Mouse (Mus musculus): ENCODE data around the gene Tmem120a.
A peak's percentile ranks its signal among the peaks of the same experiment; 100 is the strongest.

Gene Tmem120a

DNA sequence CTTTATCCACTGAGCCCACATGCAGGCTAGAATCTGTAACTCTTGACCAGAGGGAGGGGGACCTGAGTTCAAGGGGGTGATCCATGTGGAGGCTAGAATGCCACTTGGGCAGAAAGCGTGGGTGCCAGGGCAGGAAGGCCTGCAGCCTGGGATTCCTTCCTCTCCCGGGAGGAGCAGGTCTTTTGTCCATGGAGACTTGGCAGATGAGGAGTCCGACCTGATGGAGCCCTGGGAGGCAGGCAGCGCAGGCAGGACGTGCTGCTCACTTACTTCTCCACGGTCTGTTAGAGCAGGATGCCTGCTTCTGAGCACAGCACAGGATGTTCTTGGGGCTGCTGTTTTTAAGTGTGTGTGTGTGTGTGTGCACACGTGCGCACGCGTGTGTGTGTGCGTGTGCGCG lies 37.2 kb downstream of the Tmem120a start:
- Histone ChIP-seq H3K36me3 (ENCODE audit: control insufficient read depth, insufficient read depth, low read length, poor library complexity, severe bottlenecking) (no peaks in the 10 kb centered on the region), H3K27me3 (ENCODE audit: control insufficient read depth, insufficient read depth, low read length, poor library complexity, severe bottlenecking) (no peaks in the 10 kb centered on the region)
- DNase-seq (ENCODE audit: low read depth, low spot score): no peak

DNA sequence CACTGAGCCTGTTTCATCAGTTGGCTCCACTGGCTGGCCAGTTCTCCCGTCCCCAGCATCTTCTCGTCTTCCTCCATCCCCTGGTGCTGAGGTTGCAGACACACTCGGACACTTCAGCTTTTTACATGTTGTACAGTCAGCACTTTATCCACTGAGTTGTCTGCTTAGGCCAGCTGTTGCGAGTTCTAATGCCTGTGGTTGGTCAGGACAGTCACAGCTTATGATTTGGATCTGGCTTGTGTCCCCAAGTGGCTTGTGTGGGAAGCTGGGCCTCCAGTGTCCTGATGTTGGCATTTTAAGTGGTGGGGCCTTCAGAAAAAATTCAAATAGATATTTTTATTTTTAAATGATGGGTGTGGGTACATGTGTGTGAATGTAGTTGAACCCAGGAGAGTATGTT lies 38.9 kb downstream of the Tmem120a start:
- Histone ChIP-seq H3K27me3 (ENCODE audit: control insufficient read depth, insufficient read depth, low read length, poor library complexity, severe bottlenecking) (no peaks in the 10 kb centered on the region), H3K36me3 (ENCODE audit: control insufficient read depth, insufficient read depth, low read length, poor library complexity, severe bottlenecking) (no peaks in the 10 kb centered on the region)
- no peak for DNase-seq (ENCODE audit: low read depth, low spot score)

DNA sequence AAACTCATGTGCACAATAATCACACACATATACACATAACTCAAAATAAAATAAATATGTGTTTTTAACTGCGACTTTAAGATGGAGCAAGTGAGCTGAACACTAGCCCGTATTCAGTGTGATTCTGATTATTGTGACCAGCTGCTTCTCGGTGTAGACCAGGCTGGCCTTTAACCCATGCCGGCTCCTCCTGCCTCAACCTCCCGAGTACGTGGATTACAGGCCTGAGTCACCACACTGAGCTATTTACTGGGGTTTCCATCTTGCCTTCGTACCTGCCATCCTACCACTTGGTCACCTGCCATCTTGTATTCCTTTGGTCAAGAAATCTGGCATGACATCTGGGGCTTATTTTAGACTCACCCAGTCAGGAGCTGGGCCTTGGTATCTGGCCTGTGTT lies 40.8 kb downstream of the Tmem120a start:
- no peaks in the 10 kb centered on the region for H3K27me3 ChIP-seq (ENCODE audit: control insufficient read depth, insufficient read depth, low read length, poor library complexity, severe bottlenecking)
- no peaks in the 10 kb centered on the region for H3K36me3 ChIP-seq (ENCODE audit: control insufficient read depth, insufficient read depth, low read length, poor library complexity, severe bottlenecking)
- no peak for DNase-seq (ENCODE audit: low read depth, low spot score)

DNA sequence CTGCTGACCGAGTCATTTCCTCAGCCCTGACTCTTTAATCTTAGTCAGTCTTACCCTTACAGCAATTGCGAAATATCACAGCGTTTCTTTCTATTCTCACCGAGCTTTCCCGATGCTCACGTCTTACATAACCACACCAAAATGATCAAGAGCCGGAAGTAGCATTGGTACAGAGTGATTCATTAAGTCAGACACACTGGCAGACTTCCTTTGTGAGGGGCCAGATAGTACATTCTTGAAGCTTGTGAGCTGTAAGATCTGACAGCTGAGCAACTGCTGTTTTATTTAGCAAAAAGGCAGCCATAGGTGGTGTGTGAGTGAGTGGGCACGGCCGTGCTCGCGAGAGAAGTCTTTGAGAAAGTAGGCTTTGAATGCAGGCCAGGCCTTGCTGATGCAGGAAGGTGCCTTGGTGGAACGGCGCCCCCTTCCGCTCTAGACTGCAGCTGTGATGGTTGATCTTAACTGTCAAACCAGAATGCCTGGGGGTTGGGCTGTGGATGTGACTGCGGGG lies 41.5 kb downstream of the Tmem120a start:
- no peaks in the 10 kb centered on the region for H3K27me3 ChIP-seq (ENCODE audit: control insufficient read depth, insufficient read depth, low read length, poor library complexity, severe bottlenecking)
- H3K36me3 ChIP-seq (ENCODE audit: control insufficient read depth, insufficient read depth, low read length, poor library complexity, severe bottlenecking): no peaks in the 10 kb centered on the region
- peak; percentile 64 for DNase-seq (ENCODE audit: low read depth, low spot score)

DNA sequence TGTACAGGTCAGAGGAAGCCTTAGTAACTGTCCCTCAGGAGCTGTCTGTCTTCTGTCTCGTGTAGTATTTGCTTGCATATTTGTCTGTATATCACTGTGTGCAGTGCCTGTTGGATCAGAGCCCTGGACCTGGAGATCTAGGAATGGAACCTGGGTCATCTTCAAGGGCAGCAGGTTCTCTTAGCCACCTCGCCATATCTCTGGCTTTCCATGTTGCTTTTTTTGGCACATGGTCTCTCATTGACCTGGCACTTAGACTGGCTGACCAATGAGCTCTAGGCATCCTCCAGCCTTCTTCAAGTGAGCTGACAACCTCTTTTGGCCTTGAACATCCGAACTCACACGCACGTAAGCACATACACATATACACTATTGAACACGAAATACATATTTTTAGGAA lies 42.1 kb downstream of the Tmem120a start:
- no peaks in the 10 kb centered on the region for H3K36me3 ChIP-seq (ENCODE audit: control insufficient read depth, insufficient read depth, low read length, poor library complexity, severe bottlenecking)
- no peak for DNase-seq (ENCODE audit: low read depth, low spot score)
- no peaks in the 10 kb centered on the region for H3K27me3 ChIP-seq (ENCODE audit: control insufficient read depth, insufficient read depth, low read length, poor library complexity, severe bottlenecking)

DNA sequence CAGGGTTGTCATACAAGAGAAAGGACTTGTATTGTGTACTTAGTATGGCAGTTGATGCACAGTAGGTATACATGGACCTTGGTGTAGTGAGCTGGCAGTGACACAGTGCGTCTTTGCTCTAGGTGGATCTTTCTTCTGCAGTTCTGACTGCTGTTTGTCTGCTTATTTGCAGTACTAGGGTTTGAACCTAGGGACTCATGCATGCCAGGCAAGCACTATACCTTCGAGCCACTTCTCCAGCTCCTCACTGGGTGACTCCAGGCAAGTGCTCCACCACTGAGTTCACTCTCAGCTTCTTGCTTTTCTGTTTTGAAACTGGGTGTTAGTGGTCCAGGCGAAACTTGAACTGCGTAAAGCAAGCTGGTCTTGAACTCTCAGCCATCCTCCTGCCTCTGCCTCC lies 42.6 kb downstream of the Tmem120a start:
- Histone ChIP-seq H3K27me3 (ENCODE audit: control insufficient read depth, insufficient read depth, low read length, poor library complexity, severe bottlenecking) (no peaks in the 10 kb centered on the region), H3K36me3 (ENCODE audit: control insufficient read depth, insufficient read depth, low read length, poor library complexity, severe bottlenecking) (no peaks in the 10 kb centered on the region)
- no peak for DNase-seq (ENCODE audit: low read depth, low spot score)

DNA sequence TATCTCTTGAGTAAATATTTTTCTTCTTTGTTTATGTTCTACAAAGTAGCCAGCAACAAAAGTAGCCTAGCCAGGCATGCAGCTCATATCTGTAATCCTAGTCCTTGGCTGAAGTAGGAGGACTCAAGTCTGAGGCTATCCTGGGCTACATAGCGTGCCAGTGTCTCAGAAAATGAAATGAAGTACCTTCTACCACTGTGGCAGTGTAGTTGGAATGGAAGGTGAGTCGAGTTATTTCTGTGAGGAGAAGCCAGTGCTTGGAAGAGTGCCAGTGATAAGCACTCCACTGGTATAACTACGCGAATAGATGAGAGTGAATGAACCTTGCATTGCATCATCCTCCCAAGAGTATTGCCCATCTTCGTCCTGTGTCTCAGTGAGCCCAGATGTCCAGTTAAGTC lies 46.5 kb downstream of the Tmem120a start:
- no peaks in the 10 kb centered on the region for H3K27me3 ChIP-seq (ENCODE audit: control insufficient read depth, insufficient read depth, low read length, poor library complexity, severe bottlenecking)
- no peak for DNase-seq (ENCODE audit: low read depth, low spot score)
- H3K36me3 ChIP-seq (ENCODE audit: control insufficient read depth, insufficient read depth, low read length, poor library complexity, severe bottlenecking): no peaks in the 10 kb centered on the region

DNA sequence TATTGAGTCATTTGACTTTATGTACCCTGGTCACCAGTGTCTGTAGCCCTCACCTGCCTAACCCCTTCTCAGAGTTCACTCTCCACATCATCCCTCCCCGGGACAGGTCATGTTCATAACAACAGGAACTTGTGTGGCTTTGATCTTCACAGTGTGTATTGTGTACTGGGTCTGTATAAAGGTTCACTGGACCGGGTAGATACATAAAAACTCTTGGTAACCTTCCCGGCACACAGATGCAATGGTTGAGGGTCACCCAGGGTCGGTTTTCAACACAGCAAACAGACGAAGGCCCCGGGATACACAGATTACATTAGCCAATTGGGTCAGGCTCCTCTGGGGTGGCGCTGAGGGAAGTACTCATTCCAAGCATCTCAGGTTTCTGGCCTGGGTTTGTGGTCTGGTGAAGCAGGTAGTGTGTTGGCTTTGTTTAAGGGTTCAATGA lies 48.9 kb downstream of the Tmem120a start:
- no peaks in the 10 kb centered on the region for H3K36me3 ChIP-seq (ENCODE audit: control insufficient read depth, insufficient read depth, low read length, poor library complexity, severe bottlenecking)
- no peak for DNase-seq (ENCODE audit: low read depth, low spot score)
- no peaks in the 10 kb centered on the region for H3K27me3 ChIP-seq (ENCODE audit: control insufficient read depth, insufficient read depth, low read length, poor library complexity, severe bottlenecking)

DNA sequence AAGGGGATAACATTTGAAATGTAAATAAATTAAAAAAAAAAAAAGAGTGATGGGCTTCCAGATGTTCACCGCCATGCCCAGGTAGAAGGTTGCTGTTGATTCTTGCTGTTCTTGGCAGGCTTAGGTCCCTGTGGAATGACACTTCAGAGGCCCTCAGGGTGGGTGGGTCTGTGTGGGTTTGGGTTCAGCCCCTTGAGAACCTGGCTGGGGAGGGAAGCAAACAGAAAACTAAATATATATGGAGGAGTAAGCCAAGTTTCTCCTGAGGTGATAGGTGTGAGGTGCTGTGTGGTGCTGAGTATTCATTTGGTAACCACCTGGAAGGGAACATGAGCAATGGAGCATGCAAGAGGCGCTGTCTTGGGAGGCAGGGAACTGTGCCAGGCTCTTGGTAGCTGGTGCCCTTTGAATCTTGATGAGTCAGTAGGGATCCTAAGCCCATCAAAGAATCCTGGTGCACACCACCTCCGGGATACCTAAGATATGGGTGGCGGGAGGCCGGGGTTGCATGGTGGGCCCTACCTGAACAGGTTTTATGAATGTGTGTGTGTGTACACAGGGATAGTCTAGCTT lies 50.9 kb downstream of the Tmem120a start:
- no peaks in the 10 kb centered on the region for H3K27me3 ChIP-seq (ENCODE audit: control insufficient read depth, insufficient read depth, low read length, poor library complexity, severe bottlenecking)
- no peak for DNase-seq (ENCODE audit: low read depth, low spot score)
- H3K36me3 ChIP-seq (ENCODE audit: control insufficient read depth, insufficient read depth, low read length, poor library complexity, severe bottlenecking): no peaks in the 10 kb centered on the region

DNA sequence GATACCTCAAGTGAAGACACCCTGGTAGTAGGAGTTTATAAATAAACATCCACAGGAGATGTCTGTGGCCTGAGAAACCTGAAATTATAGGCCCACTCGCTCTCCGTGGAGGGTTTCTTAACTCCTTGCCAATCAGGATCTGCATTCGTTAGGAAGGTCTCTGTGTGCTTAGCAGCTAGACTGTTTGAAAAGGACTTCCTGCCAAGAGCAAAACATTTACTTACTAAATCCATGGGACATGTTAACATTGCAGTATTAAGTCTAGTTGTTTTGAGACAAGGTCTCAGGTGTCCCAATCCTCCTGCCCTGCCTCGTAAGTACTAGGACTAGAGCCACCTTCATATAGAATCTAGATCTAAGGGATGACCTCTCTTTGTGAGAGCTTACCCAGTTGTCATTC lies 53.0 kb downstream of the Tmem120a start:
- no peak for DNase-seq (ENCODE audit: low read depth, low spot score)
- Histone ChIP-seq H3K36me3 (ENCODE audit: control insufficient read depth, insufficient read depth, low read length, poor library complexity, severe bottlenecking) (no peaks in the 10 kb centered on the region), H3K27me3 (ENCODE audit: control insufficient read depth, insufficient read depth, low read length, poor library complexity, severe bottlenecking) (no peaks in the 10 kb centered on the region)

DNA sequence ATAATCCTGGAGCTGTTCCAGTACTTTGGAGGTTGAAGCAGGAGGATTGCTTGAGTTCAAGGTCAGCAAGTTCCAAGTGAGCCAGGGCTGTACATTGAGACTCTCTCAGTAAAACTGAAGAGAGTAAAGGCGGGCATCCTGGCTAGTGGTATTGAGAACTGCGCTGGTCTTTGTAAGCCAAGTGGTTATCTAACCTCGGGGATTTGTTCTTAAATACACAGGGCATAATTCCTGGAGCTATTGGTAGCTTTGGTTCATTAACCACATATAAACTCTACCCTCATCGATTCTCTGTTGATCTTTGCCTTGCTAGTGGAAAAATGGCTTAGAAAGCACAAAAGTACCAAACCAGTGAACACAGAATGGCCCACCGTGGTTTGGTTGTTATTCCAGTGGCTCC lies 53.8 kb downstream of the Tmem120a start:
- Histone ChIP-seq H3K27me3 (ENCODE audit: control insufficient read depth, insufficient read depth, low read length, poor library complexity, severe bottlenecking) (no peaks in the 10 kb centered on the region), H3K36me3 (ENCODE audit: control insufficient read depth, insufficient read depth, low read length, poor library complexity, severe bottlenecking) (no peaks in the 10 kb centered on the region)
- DNase-seq (ENCODE audit: low read depth, low spot score): no peak

Data from splenic B cell, adult 2 months (primary cell).